Mouse (Mus musculus) MEL (cell line): Measurements from ENCODE around the gene Lipc. TPM values are rescaled to one million over a fixed set of nuclear protein-coding genes. Genes with fewer than 3 reads are reported as not detected.

Source experiments
- DNase-seq: peaks from one replicate; pipeline ENCODE4 v3.0.0; 2011; ENCODE audit warnings: low read depth, low spot score
- H3K27ac ChIP-seq: 2 replicates; pipeline ENCODE4 v1.5.1; 2012; ENCODE audit warnings: low read depth, mild to moderate bottlenecking, control low read depth, low read length, moderate library complexity; ENCODE audit not compliant: control insufficient read depth
- H3K27me3 ChIP-seq, 2 experiments: fragments of 150-350 bp in 1 of 2; sonication (generic) in 1 of 2; 2 replicates each; pipeline ENCODE4 v1.6.1; 2012; ENCODE audit warnings: low read length in 2 of 2, mild to moderate bottlenecking in 2 of 2, improper control_type of control experiment in 1 of 2, moderate library complexity in 1 of 2; ENCODE audit not compliant: insufficient read depth in 2 of 2, control insufficient read depth in 1 of 2
- H3K36me3 ChIP-seq, 2 experiments: 2 replicates each; pipeline ENCODE4 v1.6.1; 2012 to 2014; ENCODE audit warnings: low read length in 2 of 2, improper control_type of control experiment in 1 of 2, inconsistent platforms in 1 of 2, mild to moderate bottlenecking in 1 of 2; ENCODE audit not compliant: insufficient read depth in 2 of 2, control insufficient read depth in 1 of 2
- H3K4me1 ChIP-seq, 2 experiments: fragments of 150-350 bp in 1 of 2; sonication (generic) in 1 of 2; 2 replicates each; pipeline ENCODE4 v1.6.1; 2012; ENCODE audit warnings: low read length in 2 of 2, improper control_type of control experiment in 1 of 2, mild to moderate bottlenecking in 1 of 2; ENCODE audit not compliant: insufficient read depth in 2 of 2, control insufficient read depth in 1 of 2
- H3K4me3 ChIP-seq, 2 experiments: fragments of 150-350 bp in 1 of 2; sonication (generic) in 1 of 2; 2 replicates each; pipeline ENCODE4 v1.5.1; 2012; ENCODE audit warnings: low read depth in 2 of 2, low read length in 2 of 2, mild to moderate bottlenecking in 2 of 2, moderate library complexity in 2 of 2, control low read depth in 1 of 2, improper control_type of control experiment in 1 of 2; ENCODE audit not compliant: control insufficient read depth in 1 of 2, insufficient read depth in 1 of 2
- H3K79me2 ChIP-seq: 2 replicates; pipeline ENCODE4 v1.6.1; 2012; ENCODE audit warnings: mild to moderate bottlenecking, low read length, moderate library complexity; ENCODE audit not compliant: control insufficient read depth, poor library complexity, insufficient read depth
- H3K9ac ChIP-seq: 2 replicates; pipeline ENCODE4 v1.6.1; 2012; ENCODE audit warnings: low read depth, mild to moderate bottlenecking, control low read depth, low read length, moderate library complexity; ENCODE audit not compliant: control insufficient read depth, poor library complexity, severe bottlenecking
- H3K9me3 ChIP-seq: fragments of 150-350 bp; sonication (generic); replicated peaks from 2 replicates; pipeline ENCODE4 v1.6.1; 2012; ENCODE audit warnings: mild to moderate bottlenecking, low read length, improper control_type of control experiment, moderate library complexity; ENCODE audit not compliant: insufficient read depth
- BHLHE40 ChIP-seq: IDR thresholded peaks from 2 replicates; pipeline ENCODE4 v1.6.1; 2012; ENCODE audit warnings: low read depth, mild to moderate bottlenecking, inconsistent platforms, low read length, improper control_type of control experiment, borderline replicate concordance
- CHD1 ChIP-seq: IDR thresholded peaks from 2 replicates; pipeline ENCODE4 v1.6.1; 2012; ENCODE audit warnings: low read depth, mild to moderate bottlenecking, inconsistent platforms, low read length, improper control_type of control experiment
- CTCF ChIP-seq, 3 experiments: IDR thresholded peaks in 2 of 3; conservative IDR thresholded peaks in 1 of 3; 2 replicates each; pipeline ENCODE4 v1.5.1; 2011 to 2012; ENCODE audit warnings: low read length in 3 of 3, low read depth in 2 of 3, mild to moderate bottlenecking in 2 of 3, improper control_type of control experiment in 1 of 3, inconsistent platforms in 1 of 3, mixed read lengths in 1 of 3, moderate library complexity in 1 of 3; ENCODE audit not compliant: control insufficient read depth in 1 of 3, insufficient read depth in 1 of 3, poor library complexity in 1 of 3, severe bottlenecking in 1 of 3
- ELF1 ChIP-seq: IDR thresholded peaks from 2 replicates; pipeline ENCODE4 v1.6.1; 2014; ENCODE audit warnings: low read depth, mild to moderate bottlenecking, inconsistent platforms, low read length, improper control_type of control experiment, moderate library complexity
- ETS1 ChIP-seq: IDR thresholded peaks from 2 replicates; pipeline ENCODE4 v1.6.1; 2012; ENCODE audit warnings: low read depth, mild to moderate bottlenecking, inconsistent platforms, low read length, improper control_type of control experiment, moderate library complexity
- HCFC1 ChIP-seq: IDR thresholded peaks from 2 replicates; pipeline ENCODE4 v1.6.1; 2012; ENCODE audit warnings: low read depth, mild to moderate bottlenecking, inconsistent platforms, low read length, improper control_type of control experiment, moderate library complexity
- MAFK ChIP-seq: IDR thresholded peaks from 2 replicates; pipeline ENCODE4 v1.6.1; 2011; ENCODE audit warnings: low read depth, mild to moderate bottlenecking, low read length, improper control_type of control experiment, borderline replicate concordance
- MAX ChIP-seq: IDR thresholded peaks from 2 replicates; pipeline ENCODE4 v1.6.1; 2011; ENCODE audit warnings: low read length, improper control_type of control experiment
- MEF2A ChIP-seq: IDR thresholded peaks from 2 replicates; pipeline ENCODE4 v1.6.1; 2014; ENCODE audit warnings: low read depth, mild to moderate bottlenecking, inconsistent platforms, low read length, improper control_type of control experiment; ENCODE audit not compliant: poor library complexity, insufficient replicate concordance, severe bottlenecking; ENCODE audit errors: extremely low read depth
- MXI1 ChIP-seq: IDR thresholded peaks from 2 replicates; pipeline ENCODE4 v1.6.1; 2011; ENCODE audit warnings: mild to moderate bottlenecking, low read depth, low read length, improper control_type of control experiment
- MYB ChIP-seq: IDR thresholded peaks from 2 replicates; pipeline ENCODE4 v1.6.1; 2011; ENCODE audit warnings: mild to moderate bottlenecking, low read depth, low read length, improper control_type of control experiment
- NRF1 ChIP-seq: IDR thresholded peaks from 2 replicates; pipeline ENCODE4 v1.6.1; 2014; ENCODE audit warnings: low read depth, mild to moderate bottlenecking, inconsistent platforms, low read length, improper control_type of control experiment, moderate library complexity; ENCODE audit not compliant: poor library complexity, insufficient read depth, severe bottlenecking
- POLR2A ChIP-seq, 2 experiments: IDR thresholded peaks; 2 replicates each; pipeline ENCODE4 v1.6.1; 2011 to 2012; ENCODE audit warnings: low read length in 2 of 2, mild to moderate bottlenecking in 2 of 2, control low read depth in 1 of 2, improper control_type of control experiment in 1 of 2, low read depth in 1 of 2, moderate library complexity in 1 of 2; ENCODE audit not compliant: control insufficient read depth in 1 of 2, insufficient read depth in 1 of 2, poor library complexity in 1 of 2
- POLR2AphosphoS5 ChIP-seq: IDR thresholded peaks from 2 replicates; pipeline ENCODE4 v1.6.1; 2012; ENCODE audit warnings: low read depth, borderline replicate concordance, mild to moderate bottlenecking, inconsistent platforms, low read length, moderate library complexity, mixed read lengths
- RAD21 ChIP-seq: IDR thresholded peaks from 2 replicates; pipeline ENCODE4 v1.6.1; 2011; ENCODE audit warnings: mild to moderate bottlenecking, low read depth, low read length, improper control_type of control experiment
- SMC3 ChIP-seq: IDR thresholded peaks from 2 replicates; pipeline ENCODE4 v1.6.1; 2011; ENCODE audit warnings: low read depth, low read length, improper control_type of control experiment
- TBP ChIP-seq: IDR thresholded peaks from 2 replicates; pipeline ENCODE4 v1.8.0; 2011; ENCODE audit warnings: low read depth, low read length, improper control_type of control experiment
- UBTF ChIP-seq: IDR thresholded peaks from 2 replicates; pipeline ENCODE4 v1.6.1; 2012; ENCODE audit warnings: low read depth, mild to moderate bottlenecking, inconsistent platforms, low read length, improper control_type of control experiment, moderate library complexity, borderline replicate concordance; ENCODE audit not compliant: insufficient read depth
- ZMIZ1 ChIP-seq: IDR thresholded peaks from 2 replicates; pipeline ENCODE4 v1.6.1; 2012; ENCODE audit warnings: low read depth, mild to moderate bottlenecking, inconsistent platforms, low read length, improper control_type of control experiment, moderate library complexity
- ZNF384 ChIP-seq: IDR thresholded peaks from 2 replicates; pipeline ENCODE4 v1.6.1; 2012; ENCODE audit warnings: low read depth, mild to moderate bottlenecking, inconsistent platforms, low read length, improper control_type of control experiment
- polyA plus RNA-seq, 2 experiments: library from polyadenylated mRNA; stranded (reverse) in 1 of 2; unstranded in 1 of 2; fragments of >175 nt in 1 of 2; fragments of >200 nt in 1 of 2; gene quantifications; 2 replicates each; pipeline versions ENCODE4 v1.2.1 to v1.2.4; 2012; ENCODE audit warnings: low replicate concordance in 2 of 2, low read depth in 1 of 2; ENCODE audit not compliant: insufficient read length in 2 of 2, insufficient read depth in 1 of 2, missing spikeins in 1 of 2
- total RNA-seq: library from RNA; depleted of rRNA; stranded (reverse); fragments of 300-350 nt; gene quantifications from 2 replicates; pipeline ENCODE4 v1.2.3, GENCODE M21; 2012

Lipc gene
- total and polyA plus RNA-seq, 3 experiments, result 0.07 TPM; not detected in 2

- Histone ChIP-seq H3K9ac (no peak overlapping the region), H3K79me2 (no peaks in the 10 kb centered on the region), H3K27me3 (peaks cover 3% of the 10 kb centered on the region in 2 experiments; a peak in 2 of 4 replicates), H3K36me3 (no peaks in the 10 kb centered on the region), H3K4me1 (no peaks in the 10 kb centered on the region), H3K27ac (no peak overlapping the region), H3K4me3 (no peak overlapping the region), H3K9me3 (no peaks in the 10 kb centered on the region)
- TF ChIP-seq BHLHE40 (no peak), HCFC1 (no peak), RAD21 (no peak), ETS1 (no peak), MXI1 (no peak), MEF2A (no peak), UBTF (no peak), CTCF (IDR thresholded peaks at IDR 0.05 in 2 of 3, conservative IDR thresholded peaks at IDR 0.05 in 1 of 3; ENCODE audit: control insufficient read depth in 1 of 3, insufficient read depth in 1 of 3, low read depth in 2 of 3, low read length in 3 of 3, poor library complexity in 1 of 3, severe bottlenecking in 1 of 3) (no peak), MAX (no peak)
- DNase-seq, result no peak
Observed at GRCm38 (mm10) chr9:70975921-70976320, 23.9 kb upstream of the Lipc start.

- TF ChIP-seq CTCF (IDR thresholded peaks at IDR 0.05 in 2 of 3, conservative IDR thresholded peaks at IDR 0.05 in 1 of 3; ENCODE audit: control insufficient read depth in 1 of 3, insufficient read depth in 1 of 3, low read depth in 2 of 3, low read length in 3 of 3, poor library complexity in 1 of 3, severe bottlenecking in 1 of 3) (no peak), MAFK (no peak), ZMIZ1 (no peak), POLR2AphosphoS5 (no peak), CHD1 (no peak), MXI1 (no peak), POLR2A (IDR thresholded peaks at IDR 0.05; ENCODE audit: control insufficient read depth in 1 of 2, insufficient read depth in 1 of 2, low read depth in 1 of 2, low read length in 2 of 2, poor library complexity in 1 of 2) (no peak), SMC3 (no peak), ELF1 (no peak), NRF1 (no peak), HCFC1 (no peak), TBP (no peak), ZNF384 (no peak), MYB (no peak)
- Histone ChIP-seq H3K27ac (no peak overlapping the region), H3K9ac (no peak overlapping the region), H3K79me2 (no peaks in the 10 kb centered on the region), H3K36me3 (no peaks in the 10 kb centered on the region), H3K4me3 (no peak overlapping the region), H3K4me1 (no peaks in the 10 kb centered on the region), H3K9me3 (no peaks in the 10 kb centered on the region), H3K27me3 (peaks cover 3 to 4% of the 10 kb centered on the region in 2 experiments)
- no peak for DNase-seq
Observed at GRCm38 (mm10) chr9:70973286-70973685, 21.3 kb upstream of the Lipc start.
